17 mouse cellular contexts compared by ENCODE assay signal in the genomic region with DNA sequence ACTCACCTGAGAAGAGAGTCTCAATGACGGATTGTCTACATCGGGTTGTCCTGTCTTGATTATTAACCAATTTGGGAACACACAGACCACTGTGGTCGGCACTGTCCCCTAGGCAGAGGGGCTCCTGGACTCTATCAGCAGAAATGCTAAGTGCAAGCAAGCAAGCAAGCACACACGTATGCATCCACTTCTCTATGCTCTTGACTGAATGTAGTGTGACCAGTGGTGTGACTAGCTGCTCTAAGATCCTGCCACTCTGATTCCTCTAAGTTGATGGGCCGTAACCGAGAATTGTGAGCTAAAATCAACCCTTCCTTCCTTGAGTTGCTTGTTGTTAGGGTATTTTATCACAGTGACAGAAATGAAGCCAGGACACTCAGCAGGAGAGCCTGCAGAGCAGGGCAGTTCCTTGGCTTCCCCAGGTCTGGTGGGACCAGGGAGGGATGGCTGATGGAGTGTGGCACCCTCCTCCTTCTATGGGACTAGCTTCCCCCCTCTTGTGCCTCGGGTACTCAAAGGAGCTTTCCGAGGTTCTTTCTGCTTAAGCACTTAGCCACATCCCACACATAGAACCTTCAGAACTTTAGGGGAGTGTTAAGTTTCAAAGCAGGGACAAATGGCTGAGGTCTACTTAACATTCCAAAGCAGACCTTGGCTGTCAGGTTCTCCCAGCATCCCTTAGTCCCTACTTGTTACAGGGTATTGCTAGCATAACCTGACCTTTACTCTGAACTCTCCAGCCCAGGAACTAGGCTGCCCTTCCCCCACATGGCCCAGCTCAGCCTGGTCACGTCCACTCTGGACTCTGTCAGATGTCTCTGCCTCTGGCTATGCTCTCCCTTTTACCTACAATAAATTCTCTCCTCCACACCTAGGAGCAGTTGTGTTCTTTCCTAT. TPM values are rescaled to one million over a fixed set of nuclear protein-coding genes. Genes with fewer than 3 reads are reported as not detected.
DNase-seq lines count a peak whose midpoint lies in the region; ATAC-seq and TF ChIP-seq lines count a peak whose summit lies in the region.
"Had no signal": no experiment of that assay in that cellular context is flagged by ENCODE, and none has a peak within 500 bp of the region (broad histone marks: within the 10 kb centered on the region; RNA-seq: fewer than 3 reads in every experiment).

No protein-coding gene starts in this region.

- no peak overlapping the region for H3K4me3 ChIP-seq in liver, adult 2 months (ENCODE audit: insufficient read depth, low read depth, low read length)
- no peak overlapping the region for H3K4me3 ChIP-seq in midbrain, embryonic 16.5 days (ENCODE audit: low read depth, low read length)
- no peak overlapping the region for H3K4me3 ChIP-seq in left cerebral cortex, adult 2 months
- H3K4me3 ChIP-seq: erythroblast, embryonic 14.5 days; lung, embryonic 15.5 days; midbrain, embryonic 10.5 days had no signal

- no peaks in the 10 kb centered on the region for H3K79me2 ChIP-seq in liver, adult 2 months (ENCODE audit: control insufficient read depth, insufficient read depth, low read length)

- TF ChIP-seq POLR2A in liver, adult 2 months (IDR thresholded peaks at IDR 0.05; ENCODE audit: extremely low read depth, insufficient read depth, low read length): no peak

- no peaks in the 10 kb centered on the region for H3K36me3 ChIP-seq in liver, adult 2 months (ENCODE audit: control insufficient read depth, insufficient read depth, low read length)
- no peaks in the 10 kb centered on the region for H3K36me3 ChIP-seq in midbrain, embryonic 16.5 days (ENCODE audit: control insufficient read depth, insufficient read depth, low read length)
- H3K36me3 ChIP-seq: lung, embryonic 15.5 days; midbrain, embryonic 10.5 days had no signal

- no peak for TF ChIP-seq CTCF in liver, adult 2 months (IDR thresholded peaks at IDR 0.05; ENCODE audit: low read depth, low read length)
- no peak for TF ChIP-seq CTCF in left cerebral cortex, adult 2 months (IDR thresholded peaks at IDR 0.05)

- no peak overlapping the region for H3K27ac ChIP-seq in liver, adult 2 months (replicated peaks; ENCODE audit: insufficient read depth, low read depth, low read length)
- no peak overlapping the region for H3K27ac ChIP-seq in midbrain, embryonic 16.5 days (ENCODE audit: low read length)
- H3K27ac ChIP-seq in left cerebral cortex, adult 2 months: no peak overlapping the region
- H3K27ac ChIP-seq: lung, embryonic 15.5 days; midbrain, embryonic 10.5 days had no signal

- H3K4me1 ChIP-seq in liver, adult 2 months (ENCODE audit: control insufficient read depth, insufficient read depth, low read length): no peaks in the 10 kb centered on the region
- H3K4me1 ChIP-seq in midbrain, embryonic 16.5 days (ENCODE audit: control insufficient read depth, insufficient read depth, low read length): no peaks in the 10 kb centered on the region
- H3K4me1 ChIP-seq: lung, embryonic 15.5 days had no signal

- no peak overlapping the region for H3K4me2 ChIP-seq in midbrain, embryonic 16.5 days (ENCODE audit: low read length)
- H3K4me2 ChIP-seq: lung, embryonic 15.5 days had no signal

- WGBS in liver, adult 2 months: 61% methylated on average over 9 of the region's 9 CpGs
- 59% methylated on average over 9 of the region's 9 CpGs for WGBS in midbrain, embryonic 16.5 days

- ATAC-seq in inflammation-experienced regulatory T-cells, adult 6 months: no peak
- ATAC-seq in midbrain, embryonic 16.5 days: no peak

- peak; percentile 22 for DNase-seq in lung, postnatal 36 days
- no peak for DNase-seq in lung, postnatal 14 days
- DNase-seq in kidney, adult 9 months: peak; percentile 53
- DNase-seq in liver, adult 2 months (ENCODE audit: extremely low read depth, low read depth, low spot score): peak; percentile 45
- no peak for DNase-seq in left cerebral cortex, adult 2 months (ENCODE audit: extremely low spot score in 1 of 2, low spot score in 2 of 2)
- DNase-seq: heart, postnatal 36 days; layer of hippocampus, adult 9-11 months; thymus, adult 18-20 months had no signal

- H3K9ac ChIP-seq in liver, adult 2 months (ENCODE audit: low read depth, low read length): no peak overlapping the region
- no peak overlapping the region for H3K9ac ChIP-seq in midbrain, embryonic 16.5 days (ENCODE audit: low read depth, low read length)
- H3K9ac ChIP-seq: lung, embryonic 15.5 days had no signal

- H3K9me3 ChIP-seq in midbrain, embryonic 16.5 days (replicated peaks; ENCODE audit: control insufficient read depth, low read length, poor library complexity, severe bottlenecking): no peaks in the 10 kb centered on the region
- H3K9me3 ChIP-seq: lung, embryonic 15.5 days; midbrain, embryonic 10.5 days had no signal

- H3K27me3 ChIP-seq in liver, adult 2 months (ENCODE audit: control insufficient read depth, insufficient read depth, low read length): no peaks in the 10 kb centered on the region
- no peaks in the 10 kb centered on the region for H3K27me3 ChIP-seq in midbrain, embryonic 16.5 days (ENCODE audit: control insufficient read depth, insufficient read depth, low read depth, low read length)
- H3K27me3 ChIP-seq: lung, embryonic 15.5 days had no signal

- intact Hi-C loops in left cerebral cortex, adult 2 months (cut with DNase I): no loop called here

RNA-seq across cellular contexts. Expression of a gene that starts 31.1 kb away (rescaled TPM):
- total RNA-seq in liver, adult 2 months (2014; rRNA removed): not detected in 2 replicates
- not detected in 2 replicates for polyA plus RNA-seq in liver, adult 2 months (2012; rRNA removed)
- polyA plus RNA-seq in inflammation-experienced regulatory T-cells, adult 6 months (2017; shearing (Covaris generic)): not detected
- not detected in 2 replicates for polyA plus RNA-seq in midbrain, embryonic 16.5 days (2015; fragmentation: Nextera tagmentation; extraction: Ambion mirVana)
- total RNA-seq in left cerebral cortex, adult 2 months (2021): not detected
- total RNA-seq: common myeloid progenitor, adult 5-6 weeks; heart, adult 8-10 months; heart, postnatal 36 days; left cerebral cortex, postnatal 25 days had no signal
- polyA plus RNA-seq: erythroblast, embryonic 14.5 days; intestine, embryonic 14.5 days had no signal

Comparison
In these comparisons a context has a peak if more than half of its experiments do, and no peak if none do; other contexts are left out.
1. DNase-seq: peak in lung, postnatal 36 days (single experiment), kidney, adult 9 months (single experiment) and liver, adult 2 months (single experiment); none in lung, postnatal 14 days (single experiment) and left cerebral cortex, adult 2 months (0 of 2).